Mouse (Mus musculus) small intestine, adult 2 months (tissue): ENCODE results near the gene Ppp1r21. TPM values are rescaled to one million over a fixed set of nuclear protein-coding genes. Genes with fewer than 3 reads are reported as not detected.

ENCODE experiments used
- H3K27ac ChIP-seq: fragments of 200-500 bp; 2 replicates; pipeline ENCODE4 v1.5.1; 2012; ENCODE audit warnings: low read depth, low read length, control low read depth, inconsistent platforms; ENCODE audit not compliant: insufficient read depth
- H3K27me3 ChIP-seq: fragments of 200-500 bp; 2 replicates; pipeline ENCODE4 v1.6.1; 2012; ENCODE audit warnings: mild to moderate bottlenecking, moderate library complexity, low read length, inconsistent platforms; ENCODE audit not compliant: control insufficient read depth, insufficient read depth
- H3K36me3 ChIP-seq: fragments of 200-500 bp; 2 replicates; pipeline ENCODE4 v1.6.1; 2012; ENCODE audit warnings: mild to moderate bottlenecking, low read length, control low read depth, inconsistent platforms; ENCODE audit not compliant: control insufficient read depth, insufficient read depth
- H3K4me1 ChIP-seq: fragments of 200-500 bp; 2 replicates; pipeline ENCODE4 v1.6.1; 2012; ENCODE audit warnings: low read length, inconsistent platforms, mixed read lengths; ENCODE audit not compliant: control insufficient read depth, insufficient read depth, insufficient read length
- H3K4me3 ChIP-seq: fragments of 200-500 bp; 2 replicates; pipeline ENCODE4 v1.5.1; 2012; ENCODE audit warnings: low read depth, mild to moderate bottlenecking, control low read depth, inconsistent platforms, low read length, moderate library complexity
- CTCF ChIP-seq: fragments of 200-500 bp; IDR thresholded peaks from 2 replicates; pipeline ENCODE4 v1.5.1; 2012; ENCODE audit warnings: low read depth, mild to moderate bottlenecking, control low read depth, inconsistent platforms, low read length, moderate library complexity, mixed read lengths; ENCODE audit not compliant: insufficient replicate concordance, insufficient read length; ENCODE audit errors: extremely low read depth
- POLR2A ChIP-seq: fragments of 200-500 bp; IDR thresholded peaks from 2 replicates; pipeline ENCODE4 v1.6.1; 2012; ENCODE audit warnings: low read depth, mild to moderate bottlenecking, control low read depth, inconsistent platforms, low read length, moderate library complexity
- WGBS: fragments of 180-500 bp; shearing (Covaris S2); methylation state at CpG from one replicate; pipeline ENCODE4 v1.1.7; 2018; 5-methylcytosine and 5-hydroxymethylcytosine counted together
- polyA plus RNA-seq: library from polyadenylated mRNA; depleted of rRNA; stranded (reverse); fragments of >200 nt; gene quantifications from 2 replicates; pipeline ENCODE4 v1.2.3, GENCODE M21; 2012

The Ppp1r21 gene
- polyA plus RNA-seq, 1 experiment = 15.7 TPM

DNA sequence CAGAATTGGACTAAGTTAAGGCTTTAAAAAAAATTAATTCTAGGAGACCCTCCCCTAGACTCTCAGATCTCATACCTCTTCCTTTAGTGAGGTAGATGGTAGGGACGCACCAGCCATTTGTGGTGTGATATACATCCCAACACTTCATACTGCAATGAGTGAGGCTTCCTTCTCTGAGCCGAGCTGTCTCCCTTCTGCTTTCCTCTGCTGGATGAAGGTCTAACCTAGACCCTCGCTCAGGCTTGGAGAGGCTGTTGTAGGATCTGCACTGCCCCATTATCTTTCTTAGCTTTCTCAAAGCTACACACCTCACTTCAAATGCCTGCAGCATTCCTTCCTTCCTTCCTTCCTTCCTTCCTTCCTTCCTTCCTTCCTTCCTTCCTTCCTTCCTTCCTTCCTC, 83.8 kb downstream of the Ppp1r21 start:
- Histone ChIP-seq H3K36me3 (no peaks in the 10 kb centered on the region; the same call in 1 of the 2 replicates), H3K4me3 (no peak overlapping the region), H3K27ac (peak overlapping the region; percentile 55), H3K27me3 (no peaks in the 10 kb centered on the region), H3K4me1 (peaks cover 18% of the 10 kb centered on the region)
- WGBS = 82% methylated on average over 3 of the region's 3 CpGs
- TF ChIP-seq POLR2A (no peak), CTCF (no peak)

GRCm38 (mm10) chr17:88614234-88614633, 84.3 kb downstream of the Ppp1r21 start:
- Histone ChIP-seq H3K27me3 (no peaks in the 10 kb centered on the region), H3K27ac (peak overlapping the region; percentile 55), H3K4me3 (no peak overlapping the region), H3K4me1 (peaks cover 18% of the 10 kb centered on the region), H3K36me3 (no peaks in the 10 kb centered on the region; the same call in 1 of the 2 replicates)
- no peak for TF ChIP-seq POLR2A
- no peak for TF ChIP-seq CTCF
- WGBS = 19% methylated on average over 3 of the region's 3 CpGs

DNA sequence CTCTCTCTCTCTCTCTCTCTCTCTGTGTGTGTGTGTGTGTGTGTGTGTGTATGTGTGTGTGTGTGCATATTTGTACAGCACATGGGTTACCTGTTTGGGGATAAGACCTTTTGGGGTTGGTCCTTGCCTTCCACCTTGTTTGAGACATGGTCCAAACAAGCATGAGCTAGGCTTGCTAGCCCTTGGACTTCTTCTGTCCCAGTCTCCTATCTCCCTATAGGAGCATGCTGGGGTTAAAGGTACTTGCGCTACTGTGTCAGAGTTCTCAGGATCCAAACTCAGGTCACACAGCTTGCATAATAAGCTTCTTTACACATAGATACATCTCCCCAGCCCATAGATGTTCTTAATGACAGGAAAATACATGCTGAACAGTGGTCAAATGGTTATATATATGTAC, 84.8 kb downstream of the Ppp1r21 start:
- WGBS = 70% methylated on average over 1 of the region's 1 CpGs
- H3K4me1 ChIP-seq = peaks cover 18% of the 10 kb centered on the region
- H3K36me3 ChIP-seq = no peaks in the 10 kb centered on the region; the same call in 1 of the 2 replicates
- no peaks in the 10 kb centered on the region for H3K27me3 ChIP-seq
- no peak overlapping the region for H3K4me3 ChIP-seq
- TF ChIP-seq POLR2A = no peak
- TF ChIP-seq CTCF = no peak
- H3K27ac ChIP-seq = peak overlapping the region; percentile 55

- no peak for TF ChIP-seq POLR2A
- TF ChIP-seq CTCF = no peak
- WGBS = 74% methylated on average over 1 of the region's 1 CpGs
Measured at GRCm38 (mm10) chr17:88615492-88616155, 85.7 kb downstream of the Ppp1r21 start.

DNA sequence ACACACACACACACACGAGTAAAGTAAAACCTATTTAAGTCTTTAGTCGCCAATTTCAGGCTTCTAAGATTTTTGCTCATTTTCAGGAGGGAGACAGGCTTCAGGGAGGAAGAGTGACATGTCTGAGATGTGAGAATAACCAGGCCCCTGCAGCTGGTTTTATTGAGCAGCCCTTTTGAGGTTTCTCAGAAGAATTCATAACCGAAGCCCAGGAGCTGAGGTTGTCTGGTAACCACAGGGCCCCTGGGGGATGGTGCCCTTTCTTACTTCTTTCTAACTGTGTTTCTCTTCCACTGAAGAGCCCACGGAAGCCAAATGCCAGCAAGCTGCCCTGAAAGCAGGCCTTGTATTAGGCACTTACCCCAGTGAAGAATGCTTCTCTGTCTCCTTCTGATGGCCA, 91.0 kb downstream of the Ppp1r21 start:
- Histone ChIP-seq H3K36me3 (no peaks in the 10 kb centered on the region; the same call in 1 of the 2 replicates), H3K27me3 (no peaks in the 10 kb centered on the region), H3K27ac (no peak overlapping the region), H3K4me1 (peaks cover 3% of the 10 kb centered on the region), H3K4me3 (peak overlapping the region; percentile 6; the same call in 1 of the 2 replicates)
- no peak for TF ChIP-seq POLR2A
- TF ChIP-seq CTCF = no peak
- WGBS = 81% methylated on average over 4 of the region's 4 CpGs

More at GRCm38 (mm10) chr17:88615492-88616155, 85.7 kb downstream of the Ppp1r21 start:
- Histone ChIP-seq H3K27ac (no peak overlapping the region), H3K27me3 (no peaks in the 10 kb centered on the region), H3K36me3 (no peaks in the 10 kb centered on the region; the same call in 1 of the 2 replicates), H3K4me3 (no peak overlapping the region), H3K4me1 (peaks cover 18% of the 10 kb centered on the region)

DNA sequence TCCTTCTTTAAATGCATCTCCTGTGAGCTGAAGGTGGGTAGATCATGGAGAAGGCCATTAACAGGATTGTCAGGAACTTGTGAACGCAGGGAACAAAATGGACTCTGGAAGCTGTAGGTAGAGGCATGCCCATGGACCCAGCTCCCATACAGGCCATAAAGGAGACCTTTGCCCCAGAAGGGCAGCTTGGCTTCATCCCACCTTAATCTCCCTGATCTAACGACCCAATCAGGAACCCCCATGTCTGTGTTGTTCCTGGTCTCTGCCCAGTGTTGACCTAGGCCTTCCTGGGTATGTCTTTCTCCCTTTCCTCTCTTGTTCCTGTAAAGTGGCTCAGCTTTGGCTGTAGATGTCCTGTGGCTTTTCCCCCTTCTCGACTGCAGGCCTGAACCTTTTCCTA, 91.5 kb downstream of the Ppp1r21 start:
- peaks cover 6% of the 10 kb centered on the region for H3K4me1 ChIP-seq
- no peak overlapping the region; the same call in 1 of the 2 replicates for H3K27ac ChIP-seq
- WGBS = 50% methylated on average over 3 of the region's 3 CpGs

GRCm38 (mm10) chr17:88622711-88623110, 92.8 kb downstream of the Ppp1r21 start:
- H3K4me3 ChIP-seq = no peak overlapping the region
- 88% methylated on average over 1 of the region's 1 CpGs for WGBS
- TF ChIP-seq POLR2A (no peak), CTCF (no peak)
- no peak overlapping the region for H3K27ac ChIP-seq
- H3K4me1 ChIP-seq = peaks cover 12% of the 10 kb centered on the region
- H3K36me3 ChIP-seq = no peaks in the 10 kb centered on the region
- H3K27me3 ChIP-seq = no peaks in the 10 kb centered on the region

More for the DNA sequence above, 91.5 kb downstream of the Ppp1r21 start:
- peak overlapping the region; percentile 6; the same call in 1 of the 2 replicates for H3K4me3 ChIP-seq
- no peak for TF ChIP-seq CTCF
- no peak for TF ChIP-seq POLR2A
- H3K27me3 ChIP-seq = no peaks in the 10 kb centered on the region
- no peaks in the 10 kb centered on the region; the same call in 1 of the 2 replicates for H3K36me3 ChIP-seq
